Mouse (Mus musculus) liver, postnatal 0 days (tissue): Measurements from ENCODE around the gene Ppat. TPM values are rescaled to one million over a fixed set of nuclear protein-coding genes. Genes with fewer than 3 reads are reported as not detected.

ENCODE experiments used
- ATAC-seq: fragments of 200-750 bp; cut with Nextera tagmentation; 2 replicates; pipeline ENCODE4 v1.8.0; 2017; ENCODE audit warnings: mild to moderate bottlenecking, moderate library complexity
- DNase-seq: peaks from one replicate; pipeline ENCODE4 v3.0.0-alpha.2; 2016
- H3K27ac ChIP-seq: fragments of 300-500 bp; sonication (generic); 2 replicates; pipeline ENCODE4 v1.5.1; 2014; ENCODE audit warnings: antibody characterized with exemption, moderate library complexity, mild to moderate bottlenecking, low read depth
- H3K27me3 ChIP-seq: fragments of 300-500 bp; sonication (generic); 2 replicates; pipeline ENCODE4 v1.6.1; 2014; ENCODE audit warnings: low read length, control low read depth, mixed read lengths; ENCODE audit not compliant: insufficient read depth
- H3K36me3 ChIP-seq: fragments of 300-500 bp; sonication (generic); replicated peaks from 2 replicates; pipeline ENCODE4 v1.6.1; 2014; ENCODE audit warnings: mild to moderate bottlenecking, control low read depth, low read length, moderate library complexity, mixed read lengths; ENCODE audit not compliant: insufficient read depth
- H3K4me1 ChIP-seq: fragments of 300-500 bp; sonication (generic); 2 replicates; pipeline ENCODE4 v1.6.1; 2014; ENCODE audit warnings: antibody characterized with exemption, mild to moderate bottlenecking, control low read depth; ENCODE audit not compliant: insufficient read depth
- H3K4me2 ChIP-seq: fragments of 300-500 bp; sonication (generic); 2 replicates; pipeline ENCODE4 v1.6.1; 2014; ENCODE audit warnings: low read depth, mild to moderate bottlenecking, low read length, moderate library complexity, mixed read lengths
- H3K4me3 ChIP-seq: fragments of 300-500 bp; sonication (generic); 2 replicates; pipeline ENCODE4 v1.5.1; 2014; ENCODE audit warnings: low read depth, low read length
- H3K9ac ChIP-seq: fragments of 300-500 bp; sonication (generic); replicated peaks from 2 replicates; pipeline ENCODE4 v1.6.1; 2014; ENCODE audit warnings: mild to moderate bottlenecking, moderate library complexity
- H3K9me3 ChIP-seq: fragments of 300-500 bp; sonication (generic); 2 replicates; pipeline ENCODE4 v1.6.1; 2016; ENCODE audit warnings: mild to moderate bottlenecking, control low read depth, low read length, mixed read lengths
- CTCF ChIP-seq: sonication (generic); IDR thresholded peaks from 2 replicates; pipeline ENCODE4 v1.5.1; 2016; ENCODE audit warnings: antibody characterized with exemption, low read depth
- EP300 ChIP-seq: IDR thresholded peaks from 2 replicates; pipeline ENCODE4 v1.6.1; 2016; ENCODE audit warnings: antibody characterized with exemption, low read depth, mild to moderate bottlenecking
- WGBS: fragments of 180-500 bp; shearing (Covaris S2); extraction: QIAGEN DNeasy Blood & Tissue Kit; methylation state at CpG from one replicate; pipeline ENCODE4 v1.1.7; 2014; ENCODE audit not compliant: insufficient replicate concordance; 5-methylcytosine and 5-hydroxymethylcytosine counted together
- polyA plus RNA-seq: library from polyadenylated mRNA; unstranded; fragments of >200 nt; fragmentation: Nextera tagmentation; extraction: Ambion mirVana; gene quantifications from 2 replicates; pipeline ENCODE4 v1.2.1, GENCODE M21; 2015

Gene Ppat
- polyA plus RNA-seq, 1 experiment from 2014 or later, result 17.6 TPM

GRCm38 (mm10) chr5:76964651-76965050 is 13.3 kb upstream of the Ppat start:
- no peak for ATAC-seq
- TF ChIP-seq CTCF (peak; percentile 41), EP300 (no peak)
- H3K4me2 ChIP-seq, result no peak overlapping the region
- no peak overlapping the region for H3K27ac ChIP-seq
- no peaks in the 10 kb centered on the region for H3K4me1 ChIP-seq
- no peak for DNase-seq
- no peaks in the 10 kb centered on the region for H3K9me3 ChIP-seq
- peaks cover 79% of the 10 kb centered on the region for H3K36me3 ChIP-seq
- no peak overlapping the region for H3K4me3 ChIP-seq
- WGBS, result 83% methylated on average over 3 of the region's 3 CpGs
- H3K9ac ChIP-seq, result no peak overlapping the region
- H3K27me3 ChIP-seq, result no peaks in the 10 kb centered on the region

- H3K4me2 ChIP-seq, result no peak overlapping the region
- H3K9ac ChIP-seq, result no peak overlapping the region
- 87% methylated on average over 11 of the region's 11 CpGs for WGBS
- H3K4me1 ChIP-seq, result no peaks in the 10 kb centered on the region
- no peak overlapping the region for H3K27ac ChIP-seq
- no peak for ATAC-seq
- DNase-seq, result no peak
- H3K4me3 ChIP-seq, result no peak overlapping the region
- H3K9me3 ChIP-seq, result no peaks in the 10 kb centered on the region
- no peaks in the 10 kb centered on the region for H3K27me3 ChIP-seq
- peaks cover 79% of the 10 kb centered on the region for H3K36me3 ChIP-seq
- TF ChIP-seq CTCF (no peak), EP300 (no peak)
Observed at GRCm38 (mm10) chr5:76962545-76962944, 11.2 kb upstream of the Ppat start.

- Histone ChIP-seq H3K9me3 (no peaks in the 10 kb centered on the region), H3K4me1 (peaks cover 9% of the 10 kb centered on the region; the same call in 1 of the 2 replicates), H3K27ac (no peak overlapping the region), H3K9ac (no peak overlapping the region), H3K4me3 (no peak overlapping the region), H3K27me3 (no peaks in the 10 kb centered on the region), H3K36me3 (peaks cover 83% of the 10 kb centered on the region), H3K4me2 (no peak overlapping the region)
- TF ChIP-seq EP300 (no peak), CTCF (no peak)
- DNase-seq, result no peak
- WGBS, result 90% methylated on average over 5 of the region's 5 CpGs
- ATAC-seq, result no peak
Observed at GRCm38 (mm10) chr5:76959587-76959986, 8.2 kb upstream of the Ppat start.

- peaks cover 20% of the 10 kb centered on the region for H3K4me1 ChIP-seq
- ATAC-seq (no peak), DNase-seq (no peak)
- no peak overlapping the region for H3K27ac ChIP-seq
- H3K9me3 ChIP-seq, result no peaks in the 10 kb centered on the region
- no peak overlapping the region for H3K4me3 ChIP-seq
- H3K27me3 ChIP-seq, result no peaks in the 10 kb centered on the region
- H3K9ac ChIP-seq, result no peak overlapping the region
- peaks cover 69% of the 10 kb centered on the region for H3K36me3 ChIP-seq
- H3K4me2 ChIP-seq, result no peak overlapping the region
- TF ChIP-seq CTCF, result peak; percentile 32; the same call in 1 of the 2 replicates
- TF ChIP-seq EP300, result no peak
- 93% methylated on average over 1 of the region's 1 CpGs for WGBS
Observed at GRCm38 (mm10) chr5:76957954-76958353, 6.6 kb upstream of the Ppat start.

GRCm38 (mm10) chr5:76955474-76955873 is 4.1 kb upstream of the Ppat start:
- H3K4me1 ChIP-seq, result peaks cover 32% of the 10 kb centered on the region
- H3K9me3 ChIP-seq, result no peaks in the 10 kb centered on the region
- H3K4me3 ChIP-seq, result no peak overlapping the region
- H3K27ac ChIP-seq, result peak overlapping the region; percentile 66
- 61% methylated on average over 4 of the region's 4 CpGs for WGBS
- H3K27me3 ChIP-seq, result no peaks in the 10 kb centered on the region
- TF ChIP-seq CTCF (no peak), EP300 (peak; percentile 64; the same call in 1 of the 2 replicates)
- H3K9ac ChIP-seq, result no peak overlapping the region
- H3K36me3 ChIP-seq, result peaks cover 45% of the 10 kb centered on the region
- ATAC-seq (no peak), DNase-seq (no peak)
- H3K4me2 ChIP-seq, result peak overlapping the region; percentile 3; the same call in 1 of the 2 replicates

- Histone ChIP-seq H3K27me3 (no peaks in the 10 kb centered on the region), H3K4me1 (peaks cover 39% of the 10 kb centered on the region), H3K9ac (peak overlapping the region; percentile 16; the same call in 1 of the 2 replicates), H3K36me3 (peaks cover 36% of the 10 kb centered on the region), H3K27ac (0 out of 2 replicates have a peak overlapping the region, but pooled peaks have one; percentile 66), H3K4me3 (0 out of 2 replicates have a peak overlapping the region, but pooled peaks have one; percentile 4), H3K9me3 (no peaks in the 10 kb centered on the region), H3K4me2 (peak overlapping the region; percentile 97)
- WGBS, result 62% methylated on average over 6 of the region's 6 CpGs
- DNase-seq (no peak), ATAC-seq (no peak)
- TF ChIP-seq CTCF, result no peak
- TF ChIP-seq EP300, result no peak
Observed at GRCm38 (mm10) chr5:76954271-76954900, 3.0 kb upstream of the Ppat start.
